Mouse (Mus musculus) C2C12 (cell line): ENCODE data around the gene Tldc2.

Source experiments
- CTCF ChIP-seq: IDR thresholded peaks from one replicate; pipeline ENCODE4 v1.5.1; 2011; ENCODE audit not compliant: control insufficient read depth, insufficient read depth, insufficient read length
- MAX ChIP-seq: IDR thresholded peaks from one replicate; pipeline ENCODE4 v1.6.1; 2011; ENCODE audit warnings: mild to moderate bottlenecking, control low read depth
- MYOD1 ChIP-seq: IDR thresholded peaks from one replicate; pipeline ENCODE4 v1.6.1; 2011; ENCODE audit warnings: low read depth; ENCODE audit not compliant: control insufficient read depth, insufficient read length
- MYOG ChIP-seq: IDR thresholded peaks from one replicate; pipeline ENCODE4 v1.6.1; 2011; ENCODE audit not compliant: control insufficient read depth, insufficient read length; ENCODE audit errors: extremely low read depth

DNA sequence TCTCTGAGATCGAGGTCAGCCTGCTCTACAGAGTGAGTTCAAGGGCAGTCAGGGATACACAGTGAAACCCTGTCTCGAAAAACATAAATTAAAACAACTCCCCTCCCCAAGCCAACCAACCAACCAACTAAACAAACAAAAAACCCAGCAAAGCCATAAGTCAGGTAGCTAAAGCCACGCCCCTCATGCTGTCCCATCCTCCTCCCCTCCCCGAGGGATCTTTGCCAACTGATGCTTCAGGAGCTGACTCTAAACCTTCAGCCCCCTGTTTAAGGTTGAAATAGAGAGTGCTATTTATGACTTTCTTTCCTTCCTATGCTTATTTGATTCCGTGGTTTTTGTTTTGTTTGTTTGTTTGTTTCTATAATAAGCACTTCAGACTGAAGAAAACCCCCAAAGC lies 39.9 kb upstream of the Tldc2 start:
- TF ChIP-seq CTCF (no peak), MAX (no peak), MYOD1 (no peak), MYOG (no peak)
